Mouse (Mus musculus): Measurements from ENCODE around the gene Dnah5. TPM values are rescaled to one million over a fixed set of nuclear protein-coding genes. Genes with fewer than 3 reads are reported as not detected.
"Not testable (repeated sequence)": the region's sequence is repeated elsewhere in the genome, so short reads cannot be mapped to it uniquely, and the experiment has no call there.

Gene Dnah5
- polyA plus RNA-seq, 1 experiment from 2014 or later = 0.03 TPM

DNA sequence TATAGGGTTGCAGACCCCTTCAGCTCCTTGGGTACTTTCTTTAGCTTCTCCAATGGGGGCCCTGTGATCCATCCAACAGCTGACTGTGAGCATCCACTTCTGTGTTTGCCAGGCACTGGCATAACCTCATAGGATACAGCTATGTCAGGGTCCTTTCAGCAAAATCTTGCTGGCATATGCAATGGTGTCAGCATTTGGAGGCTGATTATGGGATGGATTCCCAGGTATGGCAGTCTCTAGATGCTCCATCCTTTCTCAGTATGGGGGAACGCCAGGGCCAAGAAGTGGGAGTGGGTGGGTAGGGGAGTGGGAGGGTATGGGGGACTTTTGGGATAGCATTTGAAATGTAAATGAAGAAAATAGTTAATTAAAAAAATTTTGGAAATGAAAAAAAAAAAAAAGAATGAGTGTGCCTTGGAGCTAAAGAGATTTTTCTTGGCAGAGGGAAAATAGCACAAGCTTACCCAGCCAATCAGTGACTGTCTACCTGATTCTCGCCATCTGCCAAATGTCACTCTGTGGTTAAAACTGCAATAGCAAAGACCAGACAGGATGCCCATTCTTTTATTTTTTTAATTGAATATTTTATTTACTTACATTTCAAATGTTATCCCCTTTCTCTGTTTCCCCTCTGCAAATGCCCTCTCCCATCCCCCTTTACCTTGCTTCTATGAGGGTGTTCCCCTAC lies 257.7 kb downstream of the Dnah5 start:
- not testable (repeated sequence) for H3K27me3 ChIP-seq (replicated peaks; ENCODE audit: control insufficient read depth, insufficient read depth, low read length); H3K9ac ChIP-seq (ENCODE audit: low read length); H3K4me3 ChIP-seq (ENCODE audit: low read depth, low read length); H3K9me3 ChIP-seq (ENCODE audit: control insufficient read depth, low read length); H3K36me3 ChIP-seq (ENCODE audit: control insufficient read depth, insufficient read depth, low read length); DNase-seq (ENCODE audit: low spot score); H3K27ac ChIP-seq (ENCODE audit: low read depth); ATAC-seq (replicated peaks; ENCODE audit: low FRiP score, low TSS enrichment, low read depth); H3K4me1 ChIP-seq (replicated peaks; ENCODE audit: control insufficient read depth, insufficient read depth, low read length); H3K4me2 ChIP-seq (ENCODE audit: low read length)
- 89% methylated on average over 2 of the region's 2 CpGs for WGBS

DNA sequence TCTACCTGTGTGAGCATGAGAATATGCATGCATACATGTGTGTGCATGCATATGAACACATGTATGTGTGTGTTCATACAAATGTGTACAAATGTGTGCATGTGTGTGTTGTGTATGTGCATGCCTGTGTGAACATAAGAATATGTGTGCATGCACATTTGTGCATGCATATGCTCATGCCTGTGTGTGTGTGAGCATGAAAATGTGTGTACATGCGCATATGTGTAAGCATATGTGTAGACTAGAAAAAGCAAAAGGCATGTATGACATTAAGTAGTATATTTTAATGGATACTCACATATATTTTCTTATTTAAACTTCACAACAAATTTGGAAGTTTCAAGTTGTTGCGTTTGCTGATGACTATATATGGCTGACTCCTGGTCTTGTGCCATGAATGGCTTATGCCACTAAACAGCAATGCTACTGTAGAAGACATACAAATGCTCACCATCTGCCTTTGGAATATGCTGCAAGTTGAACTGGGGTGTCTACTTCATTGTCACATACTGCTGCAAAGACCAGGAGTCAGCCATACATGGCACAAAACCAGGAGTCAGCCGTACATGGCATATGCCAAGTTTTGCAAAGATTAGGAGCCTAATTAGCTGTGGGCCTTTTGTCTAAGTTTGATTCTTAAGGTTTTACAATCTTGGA lies 263.2 kb downstream of the Dnah5 start:
- no peak overlapping the region for H3K4me2 ChIP-seq (ENCODE audit: low read length)
- H3K9me3 ChIP-seq (ENCODE audit: control insufficient read depth, low read length) = no peaks in the 10 kb centered on the region
- DNase-seq (ENCODE audit: low spot score) (no peak), ATAC-seq (replicated peaks; ENCODE audit: low FRiP score, low TSS enrichment, low read depth) (no peak)
- WGBS = 89% methylated on average over 3 of the region's 3 CpGs
- H3K9ac ChIP-seq (ENCODE audit: low read length) = no peak overlapping the region
- no peaks in the 10 kb centered on the region for H3K27me3 ChIP-seq (replicated peaks; ENCODE audit: control insufficient read depth, insufficient read depth, low read length)
- no peaks in the 10 kb centered on the region for H3K36me3 ChIP-seq (ENCODE audit: control insufficient read depth, insufficient read depth, low read length)
- no peak overlapping the region for H3K4me3 ChIP-seq (ENCODE audit: low read depth, low read length)
- no peaks in the 10 kb centered on the region for H3K4me1 ChIP-seq (replicated peaks; ENCODE audit: control insufficient read depth, insufficient read depth, low read length)
- H3K27ac ChIP-seq (ENCODE audit: low read depth) = no peak overlapping the region

DNA sequence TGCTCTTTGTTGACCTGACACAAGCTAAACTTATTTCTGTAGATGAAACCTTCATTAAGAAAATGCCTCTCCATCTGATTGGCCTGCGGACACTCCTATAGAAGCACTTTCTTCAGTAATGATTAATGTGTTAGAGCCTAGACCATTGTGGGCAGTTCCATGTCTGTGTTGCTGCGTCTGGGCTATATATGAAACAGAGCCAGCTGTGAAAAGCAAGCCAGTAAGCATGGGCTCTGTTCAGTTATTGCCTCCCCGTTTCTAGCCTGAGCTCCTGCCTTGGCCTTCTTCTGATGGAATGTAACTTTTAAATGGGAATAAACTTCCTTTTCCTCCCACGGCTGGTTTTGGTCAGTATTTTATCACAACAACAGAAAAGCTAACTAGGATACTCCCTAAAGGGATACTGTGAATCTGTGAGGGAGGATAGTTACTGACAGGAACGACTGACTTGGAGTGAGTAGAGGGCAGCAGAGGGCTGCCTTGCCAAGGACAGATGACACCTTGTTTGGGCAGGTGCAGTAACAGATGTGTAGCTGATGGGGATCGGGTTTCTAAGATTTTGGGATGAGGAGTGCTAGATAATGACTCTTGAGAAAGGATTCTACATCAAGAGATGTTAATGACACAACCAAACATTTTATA lies 270.3 kb downstream of the Dnah5 start:
- Histone ChIP-seq H3K36me3 (ENCODE audit: control insufficient read depth, insufficient read depth, low read length) (no peaks in the 10 kb centered on the region), H3K4me3 (ENCODE audit: low read depth, low read length) (no peak overlapping the region), H3K9me3 (ENCODE audit: control insufficient read depth, low read length) (no peaks in the 10 kb centered on the region), H3K4me2 (ENCODE audit: low read length) (no peak overlapping the region), H3K9ac (ENCODE audit: low read length) (no peak overlapping the region), H3K27ac (ENCODE audit: low read depth) (no peak overlapping the region), H3K4me1 (replicated peaks; ENCODE audit: control insufficient read depth, insufficient read depth, low read length) (no peaks in the 10 kb centered on the region), H3K27me3 (replicated peaks; ENCODE audit: control insufficient read depth, insufficient read depth, low read length) (no peaks in the 10 kb centered on the region)
- DNase-seq (ENCODE audit: low spot score) = no peak
- WGBS = 57% methylated on average over 6 of the region's 6 CpGs
- ATAC-seq (replicated peaks; ENCODE audit: low FRiP score, low TSS enrichment, low read depth) = no peak

DNA sequence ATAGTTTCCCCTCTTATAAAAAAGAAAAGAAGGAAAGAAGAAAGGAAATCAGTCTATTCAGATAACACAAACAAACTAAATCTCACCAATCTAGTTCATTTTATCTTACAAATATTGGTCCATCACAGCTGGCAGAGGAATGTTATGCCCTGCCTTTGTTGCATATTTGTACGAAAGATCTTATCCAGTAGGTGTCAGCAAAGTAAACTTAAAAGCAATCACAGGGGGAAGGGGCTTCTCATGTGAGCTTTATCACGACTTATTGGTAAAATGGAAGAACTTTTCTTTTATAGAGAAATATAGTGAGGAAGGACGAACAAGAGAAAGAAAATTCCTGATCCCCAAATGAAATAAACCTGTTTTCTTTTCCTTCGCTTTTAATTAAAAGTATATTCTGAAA lies 299.3 kb downstream of the Dnah5 start:
- Histone ChIP-seq H3K9me3 (ENCODE audit: control insufficient read depth, low read length) (0 out of 2 replicates have a peak, but pooled peaks cover 3% of the 10 kb centered on the region), H3K27me3 (replicated peaks; ENCODE audit: control insufficient read depth, insufficient read depth, low read length) (no peaks in the 10 kb centered on the region), H3K36me3 (ENCODE audit: control insufficient read depth, insufficient read depth, low read length) (no peaks in the 10 kb centered on the region), H3K9ac (ENCODE audit: low read length) (no peak overlapping the region), H3K4me3 (ENCODE audit: low read depth, low read length) (no peak overlapping the region), H3K27ac (ENCODE audit: low read depth) (no peak overlapping the region), H3K4me1 (replicated peaks; ENCODE audit: control insufficient read depth, insufficient read depth, low read length) (no peaks in the 10 kb centered on the region), H3K4me2 (ENCODE audit: low read length) (no peak overlapping the region)
- DNase-seq (ENCODE audit: low spot score) (no peak), ATAC-seq (replicated peaks; ENCODE audit: low FRiP score, low TSS enrichment, low read depth) (no peak)
- 44% methylated on average over 4 of the region's 4 CpGs for WGBS

DNA sequence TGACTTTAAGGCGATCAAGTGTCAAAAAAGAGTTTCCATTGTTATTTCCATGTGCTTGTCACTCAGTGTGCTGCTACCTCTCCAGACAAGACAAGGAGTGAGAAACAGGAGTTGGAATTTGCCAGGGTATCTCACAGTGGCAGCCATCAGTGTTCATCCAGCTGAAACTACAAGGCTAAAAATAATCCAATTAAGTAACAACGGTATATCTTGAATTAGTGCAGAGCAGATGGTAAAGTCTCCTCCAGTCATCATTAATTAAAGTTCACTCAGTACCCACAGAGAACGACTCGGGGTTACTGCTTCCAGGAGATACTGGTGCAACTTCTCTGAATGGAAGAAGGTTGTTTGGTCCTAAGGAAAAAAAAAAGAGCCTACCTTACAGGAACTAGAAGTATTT lies 311.6 kb downstream of the Dnah5 start:
- H3K4me1 ChIP-seq (replicated peaks; ENCODE audit: control insufficient read depth, insufficient read depth, low read length) = no peaks in the 10 kb centered on the region
- no peak for ATAC-seq (replicated peaks; ENCODE audit: low FRiP score, low TSS enrichment, low read depth)
- 62% methylated on average over 4 of the region's 4 CpGs for WGBS
- no peak for DNase-seq (ENCODE audit: low spot score)
- no peaks in the 10 kb centered on the region for H3K36me3 ChIP-seq (ENCODE audit: control insufficient read depth, insufficient read depth, low read length)
- H3K27me3 ChIP-seq (replicated peaks; ENCODE audit: control insufficient read depth, insufficient read depth, low read length) = no peaks in the 10 kb centered on the region
- no peak overlapping the region for H3K4me3 ChIP-seq (ENCODE audit: low read depth, low read length)
- H3K9me3 ChIP-seq (ENCODE audit: control insufficient read depth, low read length) = no peaks in the 10 kb centered on the region
- H3K4me2 ChIP-seq (ENCODE audit: low read length) = no peak overlapping the region
- H3K27ac ChIP-seq (ENCODE audit: low read depth) = no peak overlapping the region
- H3K9ac ChIP-seq (ENCODE audit: low read length) = no peak overlapping the region

Other genes with a start within 250 kb of the Dnah5 start
- gene Trio, start 177.9 kb upstream of the Dnah5 start, polyA plus RNA-seq (2014; fragmentation: Nextera tagmentation; extraction: Ambion mirVana) = 34.7 and 35.3 TPM in 2 replicates